Mouse (Mus musculus) liver, embryonic 16.5 days (tissue): ENCODE results near the gene Tnfrsf21. TPM values are rescaled to one million over a fixed set of nuclear protein-coding genes. Genes with fewer than 3 reads are reported as not detected.

Source experiments
- ATAC-seq: fragments of 200-750 bp; cut with Nextera tagmentation; 2 replicates; pipeline ENCODE4 v1.8.0; 2017; ENCODE audit warnings: low read depth, mild to moderate bottlenecking, moderate number of reproducible peaks, moderate library complexity
- H3K27ac ChIP-seq: fragments of 300-500 bp; sonication (generic); 2 replicates; pipeline ENCODE4 v1.5.1; 2014; ENCODE audit warnings: mild to moderate bottlenecking, low read length
- H3K27me3 ChIP-seq: fragments of 300-500 bp; sonication (generic); 2 replicates; pipeline ENCODE4 v1.6.1; 2014; ENCODE audit warnings: low read depth, low read length, mixed read lengths; ENCODE audit not compliant: control insufficient read depth, insufficient read depth
- H3K36me3 ChIP-seq: fragments of 300-500 bp; sonication (generic); 2 replicates; pipeline ENCODE4 v1.6.1; 2014; ENCODE audit warnings: mild to moderate bottlenecking; ENCODE audit not compliant: control insufficient read depth, insufficient read depth
- H3K4me1 ChIP-seq: fragments of 300-500 bp; sonication (generic); 2 replicates; pipeline ENCODE4 v1.6.1; 2014; ENCODE audit warnings: low read depth, low read length, mixed read lengths; ENCODE audit not compliant: control insufficient read depth
- H3K4me2 ChIP-seq: fragments of 300-500 bp; sonication (generic); 2 replicates; pipeline ENCODE4 v1.6.1; 2014; ENCODE audit warnings: low read depth, low read length, mixed read lengths
- H3K4me3 ChIP-seq: fragments of 300-500 bp; sonication (generic); 2 replicates; pipeline ENCODE4 v1.5.1; 2014; ENCODE audit warnings: low read depth, mild to moderate bottlenecking, low read length
- H3K9ac ChIP-seq: fragments of 300-500 bp; sonication (generic); 2 replicates; pipeline ENCODE4 v1.6.1; 2014; ENCODE audit warnings: low read depth, low read length
- H3K9me3 ChIP-seq: fragments of 300-500 bp; sonication (generic); replicated peaks from 2 replicates; pipeline ENCODE4 v1.6.1; 2016; ENCODE audit warnings: low read length; ENCODE audit not compliant: control insufficient read depth
- WGBS: fragments of 180-500 bp; shearing (Covaris S2); extraction: QIAGEN DNeasy Blood & Tissue Kit; methylation state at CpG from one replicate; pipeline ENCODE4 v1.1.7; 2014; ENCODE audit not compliant: insufficient replicate concordance; 5-methylcytosine and 5-hydroxymethylcytosine counted together
- polyA plus RNA-seq: library from polyadenylated mRNA; unstranded; fragments of >200 nt; fragmentation: Nextera tagmentation; extraction: Ambion mirVana; gene quantifications from 2 replicates; pipeline ENCODE4 v1.2.1, GENCODE M21; 2015

The Tnfrsf21 gene
- polyA plus RNA-seq, 1 experiment from 2014 or later = 21.3 TPM

GRCm38 (mm10) chr17:43021017-43021416, 4.7 kb downstream of the Tnfrsf21 start:
- Histone ChIP-seq H3K4me3 (no peak overlapping the region), H3K4me1 (peaks cover 52% of the 10 kb centered on the region), H3K27ac (no peak overlapping the region), H3K9me3 (no peaks in the 10 kb centered on the region), H3K36me3 (peaks cover 10% of the 10 kb centered on the region), H3K9ac (no peak overlapping the region), H3K4me2 (no peak overlapping the region), H3K27me3 (no peaks in the 10 kb centered on the region)
- ATAC-seq = no peak
- 91% methylated on average over 5 of the region's 5 CpGs for WGBS

DNA sequence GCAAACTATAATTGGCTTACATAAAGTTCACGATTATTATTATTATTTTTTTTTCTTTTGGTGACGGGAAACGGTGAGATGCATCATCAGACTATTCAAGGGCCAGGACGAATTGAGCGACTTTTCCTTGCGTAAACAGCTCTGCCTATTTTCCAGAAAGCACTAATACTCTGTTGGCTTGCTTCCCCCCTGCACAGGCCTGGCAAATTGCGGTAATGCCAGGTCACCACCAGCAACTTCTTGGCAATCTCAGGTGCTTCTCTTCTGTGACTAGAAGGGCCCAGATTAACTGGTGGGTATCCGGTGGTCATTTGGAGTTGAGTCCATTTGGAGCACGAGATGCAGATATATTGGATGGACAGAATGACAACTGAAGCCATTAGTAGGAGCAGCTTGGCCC, 5.7 kb downstream of the Tnfrsf21 start:
- Histone ChIP-seq H3K27me3 (no peaks in the 10 kb centered on the region), H3K27ac (peak overlapping the region; percentile 69), H3K4me3 (no peak overlapping the region), H3K36me3 (peaks cover 13% of the 10 kb centered on the region), H3K4me1 (peaks cover 59% of the 10 kb centered on the region), H3K4me2 (no peak overlapping the region), H3K9ac (no peak overlapping the region), H3K9me3 (no peaks in the 10 kb centered on the region)
- 89% methylated on average over 9 of the region's 9 CpGs for WGBS
- no peak for ATAC-seq

- peak overlapping the region; percentile 95 for H3K27ac ChIP-seq
- H3K9ac ChIP-seq = peak overlapping the region; percentile 23
- ATAC-seq = no peak
- H3K4me1 ChIP-seq = peaks cover 62% of the 10 kb centered on the region
- peaks cover 13% of the 10 kb centered on the region for H3K36me3 ChIP-seq
- no peak overlapping the region for H3K4me3 ChIP-seq
- H3K9me3 ChIP-seq = no peaks in the 10 kb centered on the region
- WGBS = 77% methylated on average over 12 of the region's 12 CpGs
- no peak overlapping the region for H3K4me2 ChIP-seq
- H3K27me3 ChIP-seq = no peaks in the 10 kb centered on the region
Observed at GRCm38 (mm10) chr17:43023637-43024217, 7.4 kb downstream of the Tnfrsf21 start.

- H3K9me3 ChIP-seq = no peaks in the 10 kb centered on the region
- H3K27ac ChIP-seq = peak overlapping the region; percentile 95
- H3K4me1 ChIP-seq = peaks cover 63% of the 10 kb centered on the region
- peak; percentile 12; the same call in 1 of the 2 replicates for ATAC-seq
- peaks cover 13% of the 10 kb centered on the region for H3K36me3 ChIP-seq
- H3K27me3 ChIP-seq = no peaks in the 10 kb centered on the region
- peak overlapping the region; percentile 51 for H3K4me2 ChIP-seq
- H3K4me3 ChIP-seq = peak overlapping the region; percentile 28; the same call in 1 of the 2 replicates
- WGBS = 32% methylated on average over 3 of the region's 3 CpGs
- peak overlapping the region; percentile 54 for H3K9ac ChIP-seq
Observed at GRCm38 (mm10) chr17:43024531-43024930, 8.2 kb downstream of the Tnfrsf21 start.

DNA sequence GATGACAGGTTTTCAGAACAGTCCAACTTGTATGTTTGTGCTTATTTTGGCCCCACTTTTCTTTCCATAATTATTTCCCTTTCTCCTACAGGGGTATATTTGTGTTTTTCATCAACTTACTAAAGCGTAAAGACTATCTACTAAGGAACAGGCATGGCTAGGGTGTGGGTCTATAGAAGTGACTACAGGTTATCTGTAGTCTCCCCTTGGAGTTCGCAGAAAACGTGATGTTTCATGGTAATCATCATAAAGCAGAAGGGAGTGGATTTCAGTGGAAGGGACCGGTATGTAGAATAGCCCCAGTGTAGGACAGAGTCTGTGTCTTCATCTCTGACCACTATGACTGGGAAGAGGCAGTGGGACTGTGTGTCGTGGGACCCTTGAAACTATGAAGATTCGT, 8.7 kb downstream of the Tnfrsf21 start:
- no peaks in the 10 kb centered on the region for H3K27me3 ChIP-seq
- peaks cover 69% of the 10 kb centered on the region for H3K4me1 ChIP-seq
- peak overlapping the region; percentile 28 for H3K4me3 ChIP-seq
- peaks cover 13% of the 10 kb centered on the region for H3K36me3 ChIP-seq
- peak overlapping the region; percentile 95 for H3K27ac ChIP-seq
- no peaks in the 10 kb centered on the region for H3K9me3 ChIP-seq
- H3K9ac ChIP-seq = peak overlapping the region; percentile 54
- peak overlapping the region; percentile 51 for H3K4me2 ChIP-seq
- ATAC-seq = peak; percentile 97
- WGBS = 39% methylated on average over 6 of the region's 6 CpGs

DNA sequence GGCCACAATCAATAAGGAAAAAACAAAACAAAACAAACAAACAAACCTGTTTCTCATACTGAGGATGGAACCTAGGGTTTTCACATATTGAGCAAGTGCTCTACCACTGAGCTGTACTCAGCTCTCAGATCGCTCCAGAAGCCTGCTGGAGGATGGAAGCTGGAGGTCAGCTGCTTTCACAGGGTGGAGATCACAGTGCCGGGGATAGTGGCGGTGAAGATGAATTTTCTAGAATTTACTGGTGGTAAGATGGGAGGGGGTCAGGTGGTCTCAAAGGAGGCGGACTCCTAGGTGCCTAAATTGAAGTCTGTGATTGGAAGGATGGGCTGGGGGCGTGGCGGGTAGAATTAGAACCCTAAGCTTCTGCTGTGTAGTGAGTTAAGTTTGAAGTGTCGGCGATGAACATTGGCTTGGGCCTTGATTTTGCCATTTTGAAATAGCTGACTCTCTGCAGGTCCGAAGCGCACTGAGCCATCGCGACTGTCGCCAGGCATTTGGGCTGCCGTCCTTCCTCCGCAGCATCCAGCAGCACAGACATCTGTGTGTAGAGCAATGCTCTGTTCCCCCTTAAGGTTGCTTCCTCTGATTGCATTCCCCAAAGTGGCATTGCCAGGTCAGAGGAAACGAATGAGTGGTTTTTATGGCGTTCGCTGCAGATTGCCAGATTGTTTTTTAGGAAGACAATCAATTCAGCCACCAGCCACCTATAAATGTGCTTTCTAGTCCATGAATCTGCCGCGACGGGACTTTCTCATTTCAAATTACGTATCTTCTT, 9.7 kb downstream of the Tnfrsf21 start:
- no peak for ATAC-seq
- Histone ChIP-seq H3K9ac (peak overlapping the region; percentile 32), H3K4me3 (peak overlapping the region; percentile 26), H3K4me1 (peaks cover 69% of the 10 kb centered on the region), H3K9me3 (no peaks in the 10 kb centered on the region), H3K4me2 (peak overlapping the region; percentile 51), H3K36me3 (peaks cover 5% of the 10 kb centered on the region; the same call in 1 of the 2 replicates), H3K27ac (peak overlapping the region; percentile 95), H3K27me3 (no peaks in the 10 kb centered on the region)
- 87% methylated on average over 22 of the region's 22 CpGs for WGBS

- 80% methylated on average over 4 of the region's 4 CpGs for WGBS
- no peak overlapping the region for H3K9ac ChIP-seq
- no peaks in the 10 kb centered on the region for H3K27me3 ChIP-seq
- H3K4me3 ChIP-seq = no peak overlapping the region
- H3K4me1 ChIP-seq = peaks cover 65% of the 10 kb centered on the region
- H3K9me3 ChIP-seq = no peaks in the 10 kb centered on the region
- H3K36me3 ChIP-seq = peaks cover 3% of the 10 kb centered on the region; the same call in 1 of the 2 replicates
- ATAC-seq = no peak
- H3K27ac ChIP-seq = no peak overlapping the region; the same call in 1 of the 2 replicates
- H3K4me2 ChIP-seq = no peak overlapping the region
Observed at GRCm38 (mm10) chr17:43026708-43027107, 10.4 kb downstream of the Tnfrsf21 start.

GRCm38 (mm10) chr17:43029546-43029945, 13.2 kb downstream of the Tnfrsf21 start:
- Histone ChIP-seq H3K27ac (peak overlapping the region; percentile 68), H3K4me2 (peak overlapping the region; percentile 7; the same call in 1 of the 2 replicates), H3K9me3 (no peaks in the 10 kb centered on the region), H3K4me1 (peaks cover 39% of the 10 kb centered on the region), H3K4me3 (no peak overlapping the region), H3K9ac (no peak overlapping the region), H3K27me3 (no peaks in the 10 kb centered on the region), H3K36me3 (peaks cover 3% of the 10 kb centered on the region; the same call in 1 of the 2 replicates)
- WGBS = 54% methylated on average over 3 of the region's 3 CpGs
- ATAC-seq = no peak

- no peak overlapping the region for H3K4me3 ChIP-seq
- no peaks in the 10 kb centered on the region for H3K27me3 ChIP-seq
- H3K36me3 ChIP-seq = peaks cover 3% of the 10 kb centered on the region; the same call in 1 of the 2 replicates
- H3K4me1 ChIP-seq = peaks cover 40% of the 10 kb centered on the region
- H3K27ac ChIP-seq = peak overlapping the region; percentile 48; the same call in 1 of the 2 replicates
- H3K4me2 ChIP-seq = no peak overlapping the region
- 80% methylated on average over 3 of the region's 3 CpGs for WGBS
- ATAC-seq = no peak
- H3K9me3 ChIP-seq = no peaks in the 10 kb centered on the region
- H3K9ac ChIP-seq = no peak overlapping the region
Observed at GRCm38 (mm10) chr17:43030290-43030689, 13.9 kb downstream of the Tnfrsf21 start.
